Mouse (Mus musculus) small intestine, adult 2 months (tissue): ENCODE data around the gene Fcho2.

Source experiments
- CTCF ChIP-seq: fragments of 200-500 bp; IDR thresholded peaks from 2 replicates; pipeline ENCODE4 v1.5.1; 2012; ENCODE audit warnings: low read depth, mild to moderate bottlenecking, control low read depth, inconsistent platforms, low read length, moderate library complexity, mixed read lengths; ENCODE audit not compliant: insufficient replicate concordance, insufficient read length; ENCODE audit errors: extremely low read depth
- POLR2A ChIP-seq: fragments of 200-500 bp; IDR thresholded peaks from 2 replicates; pipeline ENCODE4 v1.6.1; 2012; ENCODE audit warnings: low read depth, mild to moderate bottlenecking, control low read depth, inconsistent platforms, low read length, moderate library complexity

- TF ChIP-seq CTCF (no peak), POLR2A (no peak)
Observed at GRCm38 (mm10) chr13:98689605-98690290, 125.5 kb downstream of the Fcho2 start.
